Mouse (Mus musculus): ENCODE data around the gene Calhm4. TPM values are rescaled to one million over a fixed set of nuclear protein-coding genes. Genes with fewer than 3 reads are reported as not detected.

The Calhm4 gene
- not detected in 2 replicates for polyA plus RNA-seq (2015; fragmentation: Nextera tagmentation; extraction: Ambion mirVana)

DNA sequence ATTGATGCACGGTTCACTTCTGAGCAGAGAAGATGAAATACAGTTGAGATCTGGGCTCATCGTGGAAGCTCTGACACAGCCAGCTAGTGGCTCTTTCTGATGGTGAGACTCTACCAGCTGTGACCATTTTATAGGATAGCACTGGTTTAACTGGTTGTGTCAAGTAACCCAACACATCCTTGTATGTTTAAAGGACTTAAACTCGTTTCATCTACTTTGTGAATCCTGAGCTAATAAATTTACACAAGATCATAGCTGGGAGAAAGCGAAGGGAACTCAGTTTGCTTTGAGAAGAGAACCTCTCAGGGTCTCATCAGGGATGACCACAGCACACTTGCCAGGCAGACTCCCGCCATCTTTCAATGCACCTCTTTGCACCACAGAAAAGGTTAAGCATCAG is at the start of gene Calhm4:
Calhm4 (minus strand) TSS at position 101 of the 400 bp plus-strand sequence.
- no peak for ATAC-seq (ENCODE audit: low read depth)
- 56% methylated on average over 5 of the region's 5 CpGs for WGBS (ENCODE audit: insufficient replicate concordance)
- no peak within 1 kb of the TSS for H3K27ac ChIP-seq (ENCODE audit: low read length)

DNA sequence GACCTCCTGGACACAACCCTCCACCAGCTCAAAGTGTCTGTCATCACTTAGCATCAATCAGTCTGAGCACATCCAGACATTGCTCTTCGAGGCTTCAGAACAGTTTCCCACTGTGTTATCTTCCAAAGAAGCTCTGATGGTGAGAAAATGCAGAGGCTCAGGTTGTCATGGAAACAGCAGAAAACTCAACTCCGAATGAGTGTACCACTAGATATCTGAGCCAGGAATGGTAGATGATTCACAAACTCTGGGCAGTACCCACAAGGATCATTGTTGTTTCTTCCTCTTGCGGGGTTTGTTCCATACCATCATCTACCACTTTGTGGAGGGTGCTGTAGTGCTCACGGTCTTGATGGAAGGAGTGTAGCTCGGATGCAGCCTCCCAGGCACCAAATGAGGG is 47.8 kb upstream of the Calhm4 start:
- no peak overlapping the region for H3K27ac ChIP-seq (ENCODE audit: low read length)
- no peaks in the 10 kb centered on the region for H3K36me3 ChIP-seq (ENCODE audit: control insufficient read depth, insufficient read depth)
- H3K9me3 ChIP-seq (replicated peaks; ENCODE audit: control insufficient read depth, low read length), result no peaks in the 10 kb centered on the region
- no peak for ATAC-seq (ENCODE audit: low read depth)
- H3K9ac ChIP-seq (ENCODE audit: low read depth, low read length), result no peak overlapping the region
- no peaks in the 10 kb centered on the region for H3K4me1 ChIP-seq (ENCODE audit: control insufficient read depth, low read depth, low read length)
- WGBS (ENCODE audit: insufficient replicate concordance), result 45% methylated on average over 5 of the region's 5 CpGs
- no peak overlapping the region for H3K4me2 ChIP-seq (ENCODE audit: low read depth, low read length)
- H3K4me3 ChIP-seq (ENCODE audit: low read depth, low read length), result no peak overlapping the region
- no peaks in the 10 kb centered on the region for H3K27me3 ChIP-seq (ENCODE audit: control insufficient read depth, insufficient read depth, low read depth, low read length)

More for the DNA sequence above, at the start of gene Calhm4:
- no peaks in the 10 kb centered on the region for H3K36me3 ChIP-seq (ENCODE audit: control insufficient read depth, insufficient read depth)
- H3K4me3 ChIP-seq (ENCODE audit: low read depth, low read length), result no peak within 1 kb of the TSS
- no peaks in the 10 kb centered on the region for H3K27me3 ChIP-seq (ENCODE audit: control insufficient read depth, insufficient read depth, low read depth, low read length)
- no peaks in the 10 kb centered on the region for H3K9me3 ChIP-seq (replicated peaks; ENCODE audit: control insufficient read depth, low read length)
- H3K4me2 ChIP-seq (ENCODE audit: low read depth, low read length), result no peak within 1 kb of the TSS
- no peak within 1 kb of the TSS for H3K9ac ChIP-seq (ENCODE audit: low read depth, low read length)
- H3K4me1 ChIP-seq (ENCODE audit: control insufficient read depth, low read depth, low read length), result no peaks in the 10 kb centered on the region

DNA sequence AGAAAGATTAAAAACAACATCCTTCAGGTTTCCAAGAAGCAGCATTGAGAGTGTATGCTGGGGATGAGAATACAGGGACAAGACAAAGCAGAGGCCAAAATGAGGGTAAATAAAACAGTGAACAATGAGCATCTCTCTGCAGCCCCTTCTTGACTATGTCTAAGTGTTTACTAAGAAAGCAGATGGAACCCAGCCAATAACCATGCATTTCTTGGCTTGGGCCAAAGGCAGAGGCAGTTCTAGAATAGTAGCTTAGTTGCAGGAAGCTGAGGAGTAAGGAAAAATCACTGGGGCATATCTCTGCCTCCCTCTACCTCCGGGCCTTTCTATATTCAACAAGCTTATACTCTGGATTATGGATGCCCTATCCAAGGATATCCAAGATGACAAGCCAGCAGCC is 46.4 kb upstream of the Calhm4 start:
- ATAC-seq (ENCODE audit: low read depth), result no peak

GRCm38 (mm10) chr10:34089517-34089916 is 45.4 kb upstream of the Calhm4 start:
- WGBS (ENCODE audit: insufficient replicate concordance), result 25% methylated on average over 3 of the region's 3 CpGs

More for the DNA sequence above, 46.4 kb upstream of the Calhm4 start:
- WGBS (ENCODE audit: insufficient replicate concordance), result 43% methylated on average over 1 of the region's 1 CpGs
- H3K27me3 ChIP-seq (ENCODE audit: control insufficient read depth, insufficient read depth, low read depth, low read length), result no peaks in the 10 kb centered on the region
- no peak overlapping the region for H3K4me2 ChIP-seq (ENCODE audit: low read depth, low read length)
- no peaks in the 10 kb centered on the region for H3K4me1 ChIP-seq (ENCODE audit: control insufficient read depth, low read depth, low read length)
- H3K27ac ChIP-seq (ENCODE audit: low read length), result no peak overlapping the region
- no peak overlapping the region for H3K4me3 ChIP-seq (ENCODE audit: low read depth, low read length)
- no peaks in the 10 kb centered on the region for H3K9me3 ChIP-seq (replicated peaks; ENCODE audit: control insufficient read depth, low read length)
- no peak overlapping the region for H3K9ac ChIP-seq (ENCODE audit: low read depth, low read length)
- no peaks in the 10 kb centered on the region for H3K36me3 ChIP-seq (ENCODE audit: control insufficient read depth, insufficient read depth)

DNA sequence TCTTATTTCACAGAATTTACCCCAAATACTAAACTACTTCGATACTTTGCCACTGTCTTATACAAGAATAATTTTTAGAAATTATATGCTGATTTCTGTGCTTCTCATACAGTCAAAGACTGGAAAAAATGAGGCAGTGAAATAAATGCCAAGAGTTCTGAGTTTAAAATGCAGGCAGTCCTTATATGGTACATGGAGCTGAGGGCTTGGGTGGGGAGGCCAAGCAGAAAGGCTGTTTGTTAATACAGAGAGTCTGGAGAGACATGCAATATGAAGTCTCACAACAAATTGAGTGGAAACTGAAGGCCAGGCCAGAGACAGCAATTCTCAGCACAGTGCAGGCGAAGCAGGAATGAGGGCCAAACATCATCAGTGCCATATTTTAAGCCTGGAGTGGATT is 44.4 kb upstream of the Calhm4 start:
- no peaks in the 10 kb centered on the region for H3K36me3 ChIP-seq (ENCODE audit: control insufficient read depth, insufficient read depth)
- H3K9me3 ChIP-seq (replicated peaks; ENCODE audit: control insufficient read depth, low read length), result no peaks in the 10 kb centered on the region
- no peaks in the 10 kb centered on the region for H3K4me1 ChIP-seq (ENCODE audit: control insufficient read depth, low read depth, low read length)
- no peak for ATAC-seq (ENCODE audit: low read depth)
- no peak overlapping the region for H3K4me3 ChIP-seq (ENCODE audit: low read depth, low read length)
- H3K4me2 ChIP-seq (ENCODE audit: low read depth, low read length), result no peak overlapping the region
- H3K27ac ChIP-seq (ENCODE audit: low read length), result no peak overlapping the region
- H3K27me3 ChIP-seq (ENCODE audit: control insufficient read depth, insufficient read depth, low read depth, low read length), result no peaks in the 10 kb centered on the region
- 50% methylated on average over 2 of the region's 2 CpGs for WGBS (ENCODE audit: insufficient replicate concordance)
- H3K9ac ChIP-seq (ENCODE audit: low read depth, low read length), result no peak overlapping the region

More at GRCm38 (mm10) chr10:34089517-34089916, 45.4 kb upstream of the Calhm4 start:
- H3K36me3 ChIP-seq (ENCODE audit: control insufficient read depth, insufficient read depth), result no peaks in the 10 kb centered on the region
- H3K4me2 ChIP-seq (ENCODE audit: low read depth, low read length), result no peak overlapping the region
- no peaks in the 10 kb centered on the region for H3K27me3 ChIP-seq (ENCODE audit: control insufficient read depth, insufficient read depth, low read depth, low read length)
- H3K4me3 ChIP-seq (ENCODE audit: low read depth, low read length), result no peak overlapping the region
- no peak overlapping the region for H3K9ac ChIP-seq (ENCODE audit: low read depth, low read length)
- no peak for ATAC-seq (ENCODE audit: low read depth)
- no peak overlapping the region for H3K27ac ChIP-seq (ENCODE audit: low read length)
- H3K4me1 ChIP-seq (ENCODE audit: control insufficient read depth, low read depth, low read length), result no peaks in the 10 kb centered on the region
- H3K9me3 ChIP-seq (replicated peaks; ENCODE audit: control insufficient read depth, low read length), result no peaks in the 10 kb centered on the region

DNA sequence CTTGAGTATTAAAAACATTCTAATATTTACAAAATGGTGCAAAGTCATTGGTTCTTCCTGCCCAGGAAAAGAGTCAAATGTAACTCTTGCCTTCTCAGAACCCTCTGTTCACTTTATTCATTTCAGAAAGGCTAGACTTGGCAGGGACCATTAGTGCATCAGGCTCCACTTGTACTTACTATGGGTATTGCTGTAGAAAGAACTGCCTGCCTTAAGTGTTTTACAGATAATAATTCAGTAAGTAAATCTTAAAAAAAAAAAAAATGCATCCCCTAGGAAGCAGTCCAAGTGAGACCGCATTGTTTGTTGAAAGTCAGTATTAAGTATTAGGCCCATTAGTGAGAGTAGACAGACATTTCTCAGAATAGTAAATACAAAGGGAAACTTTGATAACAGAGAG is 42.4 kb upstream of the Calhm4 start:
- Histone ChIP-seq H3K9ac (ENCODE audit: low read depth, low read length) (no peak overlapping the region), H3K4me2 (ENCODE audit: low read depth, low read length) (no peak overlapping the region), H3K27ac (ENCODE audit: low read length) (no peak overlapping the region), H3K9me3 (replicated peaks; ENCODE audit: control insufficient read depth, low read length) (no peaks in the 10 kb centered on the region), H3K4me3 (ENCODE audit: low read depth, low read length) (no peak overlapping the region), H3K27me3 (ENCODE audit: control insufficient read depth, insufficient read depth, low read depth, low read length) (no peaks in the 10 kb centered on the region), H3K4me1 (ENCODE audit: control insufficient read depth, low read depth, low read length) (no peaks in the 10 kb centered on the region), H3K36me3 (ENCODE audit: control insufficient read depth, insufficient read depth) (no peaks in the 10 kb centered on the region)
- no peak for ATAC-seq (ENCODE audit: low read depth)
- 83% methylated on average over 1 of the region's 1 CpGs for WGBS (ENCODE audit: insufficient replicate concordance)

GRCm38 (mm10) chr10:34074522-34075200 is 30.6 kb upstream of the Calhm4 start:
- no peaks in the 10 kb centered on the region for H3K9me3 ChIP-seq (replicated peaks; ENCODE audit: control insufficient read depth, low read length)
- H3K36me3 ChIP-seq (ENCODE audit: control insufficient read depth, insufficient read depth), result no peaks in the 10 kb centered on the region
- H3K9ac ChIP-seq (ENCODE audit: low read depth, low read length), result no peak overlapping the region
- H3K27me3 ChIP-seq (ENCODE audit: control insufficient read depth, insufficient read depth, low read depth, low read length), result no peaks in the 10 kb centered on the region
- no peak overlapping the region for H3K4me2 ChIP-seq (ENCODE audit: low read depth, low read length)
- 62% methylated on average over 5 of the region's 5 CpGs for WGBS (ENCODE audit: insufficient replicate concordance)
- no peak overlapping the region for H3K27ac ChIP-seq (ENCODE audit: low read length)
- no peak overlapping the region for H3K4me3 ChIP-seq (ENCODE audit: low read depth, low read length)
- no peak for ATAC-seq (ENCODE audit: low read depth)
- H3K4me1 ChIP-seq (ENCODE audit: control insufficient read depth, low read depth, low read length), result no peaks in the 10 kb centered on the region

DNA sequence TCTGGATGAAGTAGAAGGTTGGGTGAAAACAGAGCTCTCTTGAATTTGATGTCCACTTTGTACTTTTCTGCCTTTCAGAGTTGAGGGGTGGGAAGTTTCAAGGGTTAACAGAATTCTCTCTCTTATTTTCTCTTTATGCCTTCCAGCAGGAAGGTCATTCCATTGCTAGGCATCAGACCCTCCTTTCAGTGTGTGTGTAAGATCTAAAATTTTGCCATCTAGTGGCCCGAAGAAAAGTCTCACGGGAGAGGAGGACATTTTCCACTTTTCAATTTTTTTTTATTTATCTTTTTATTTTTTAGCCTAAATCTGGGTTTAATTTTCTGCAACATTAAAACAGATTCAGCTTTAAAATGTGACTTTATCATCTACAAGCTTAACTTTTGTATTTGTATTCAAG is 27.5 kb upstream of the Calhm4 start:
- H3K9me3 ChIP-seq (replicated peaks; ENCODE audit: control insufficient read depth, low read length), result no peaks in the 10 kb centered on the region
- no peak for ATAC-seq (ENCODE audit: low read depth)
- no peaks in the 10 kb centered on the region for H3K36me3 ChIP-seq (ENCODE audit: control insufficient read depth, insufficient read depth)
- H3K4me3 ChIP-seq (ENCODE audit: low read depth, low read length), result no peak overlapping the region
- H3K9ac ChIP-seq (ENCODE audit: low read depth, low read length), result no peak overlapping the region
- no peaks in the 10 kb centered on the region for H3K27me3 ChIP-seq (ENCODE audit: control insufficient read depth, insufficient read depth, low read depth, low read length)
- no peaks in the 10 kb centered on the region for H3K4me1 ChIP-seq (ENCODE audit: control insufficient read depth, low read depth, low read length)
- no peak overlapping the region for H3K4me2 ChIP-seq (ENCODE audit: low read depth, low read length)
- WGBS (ENCODE audit: insufficient replicate concordance), result 47% methylated on average over 2 of the region's 2 CpGs
- H3K27ac ChIP-seq (ENCODE audit: low read length), result no peak overlapping the region

GRCm38 (mm10) chr10:34070999-34071492 is 26.9 kb upstream of the Calhm4 start:
- H3K27ac ChIP-seq (ENCODE audit: low read length), result no peak overlapping the region
- no peak overlapping the region for H3K9ac ChIP-seq (ENCODE audit: low read depth, low read length)
- H3K9me3 ChIP-seq (replicated peaks; ENCODE audit: control insufficient read depth, low read length), result no peaks in the 10 kb centered on the region
- ATAC-seq (ENCODE audit: low read depth), result no peak
- no peak overlapping the region for H3K4me3 ChIP-seq (ENCODE audit: low read depth, low read length)
- H3K36me3 ChIP-seq (ENCODE audit: control insufficient read depth, insufficient read depth), result no peaks in the 10 kb centered on the region
- H3K4me2 ChIP-seq (ENCODE audit: low read depth, low read length), result no peak overlapping the region
- H3K4me1 ChIP-seq (ENCODE audit: control insufficient read depth, low read depth, low read length), result no peaks in the 10 kb centered on the region
- H3K27me3 ChIP-seq (ENCODE audit: control insufficient read depth, insufficient read depth, low read depth, low read length), result no peaks in the 10 kb centered on the region
- 46% methylated on average over 5 of the region's 5 CpGs for WGBS (ENCODE audit: insufficient replicate concordance)
